Mouse (Mus musculus): ENCODE measurements at regions not wholly inside any gene's neighbourhood (a gene's known extent, or its start where the extent isn't known, plus 50 kb on each side); places are given as distances from the start of the nearest gene placed in this dataset.

GRCm38 (mm10) chr1:35783427-35783826 lies 284.8 kb upstream of the Hs6st1 start:
- DNase-seq (ENCODE audit: low read depth, low spot score), result no peak

GRCm38 (mm10) chr1:35786241-35786640 lies 282.0 kb upstream of the Hs6st1 start:
- DNase-seq (ENCODE audit: low read depth, low spot score), result no peak

GRCm38 (mm10) chr1:35786668-35787213 lies 281.5 kb upstream of the Hs6st1 start:
- no peak for DNase-seq (ENCODE audit: low read depth, low spot score)

GRCm38 (mm10) chr1:35797064-35797463 lies 271.1 kb upstream of the Hs6st1 start:
- DNase-seq (ENCODE audit: low read depth, low spot score), result no peak

DNA sequence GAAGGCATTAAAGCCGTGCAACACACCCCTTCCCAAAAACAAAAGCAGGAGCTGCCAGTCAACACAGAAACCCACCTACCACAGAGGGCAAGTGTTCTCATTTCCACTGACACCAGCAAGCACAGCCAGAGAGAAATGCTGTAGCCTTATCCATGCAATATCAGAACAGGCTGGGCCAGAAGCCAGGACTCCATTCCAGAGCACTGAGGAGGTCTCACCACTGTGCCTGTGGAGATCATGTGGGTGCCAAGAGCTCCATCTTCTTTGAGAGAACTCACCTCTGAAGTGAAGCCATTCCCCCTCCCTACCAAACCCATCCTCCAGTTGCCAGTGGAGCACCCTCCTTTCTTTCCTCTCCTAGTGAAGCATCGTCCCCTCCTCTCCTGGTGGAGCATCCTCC lies 270.7 kb upstream of the Hs6st1 start:
- DNase-seq (ENCODE audit: low read depth, low spot score), result no peak

DNA sequence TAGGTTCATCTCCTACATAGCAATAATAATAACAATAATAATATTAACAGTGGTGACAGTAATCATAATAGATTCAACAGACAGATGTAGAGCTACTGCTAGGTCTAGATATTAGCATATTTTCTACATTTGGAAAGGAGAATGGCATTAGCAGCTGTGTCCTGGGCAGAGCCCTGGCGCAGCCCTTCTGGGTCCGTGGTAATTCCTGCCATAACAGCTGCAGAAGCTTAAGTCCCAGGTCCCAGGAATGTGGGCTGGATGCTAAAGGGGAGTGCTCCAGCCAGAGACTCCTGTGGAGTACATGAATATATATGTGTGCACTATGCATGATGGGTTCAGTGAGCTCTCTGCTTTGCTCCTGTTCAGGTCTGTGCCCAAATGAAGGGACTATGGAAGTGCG lies 262.7 kb upstream of the Hs6st1 start:
- DNase-seq (ENCODE audit: low read depth, low spot score), result no peak

DNA sequence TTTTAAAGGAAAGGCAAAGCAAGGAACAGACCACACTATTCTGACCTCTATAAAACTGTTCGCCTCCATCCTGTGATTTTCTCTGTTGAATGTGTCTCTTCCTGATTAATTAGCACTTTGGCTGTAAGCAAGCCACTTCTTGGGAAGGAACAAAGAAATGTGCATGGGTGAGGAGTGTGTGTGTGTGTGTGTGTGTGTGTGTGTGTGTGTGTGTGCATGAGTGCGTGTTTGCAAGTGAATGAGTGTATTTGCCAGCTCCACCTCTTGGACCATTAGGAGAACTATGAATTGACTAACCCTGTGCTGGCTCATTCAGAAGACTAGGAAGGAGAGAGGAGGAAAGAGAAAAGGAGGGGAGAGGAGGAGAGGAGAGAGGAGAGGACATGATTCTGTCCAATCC lies 261.9 kb upstream of the Hs6st1 start:
- no peak for DNase-seq (ENCODE audit: low read depth, low spot score)

DNA sequence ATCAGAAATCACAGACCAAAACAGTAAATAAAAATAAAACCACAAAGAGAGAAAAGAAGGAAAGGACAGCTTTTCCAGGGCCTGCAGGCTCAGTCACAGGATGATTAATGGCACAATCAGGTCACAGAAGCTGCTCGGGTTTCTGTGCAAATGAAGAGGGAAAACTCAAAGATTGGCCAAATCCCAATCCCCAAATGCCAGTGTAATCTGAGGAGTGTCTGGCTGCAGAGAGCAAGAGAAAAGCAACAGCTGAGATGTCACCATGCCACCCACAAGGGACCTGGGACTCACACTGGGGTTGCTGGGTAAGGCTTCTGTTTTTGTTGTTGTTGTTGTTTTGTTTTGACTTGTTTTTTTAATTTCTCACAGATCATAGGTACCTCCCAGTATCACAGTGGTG lies 261.5 kb upstream of the Hs6st1 start:
- DNase-seq (ENCODE audit: low read depth, low spot score), result no peak

- no peak for DNase-seq (ENCODE audit: low read depth, low spot score)
Measured at GRCm38 (mm10) chr1:35808894-35809293, 259.3 kb upstream of the Hs6st1 start.

GRCm38 (mm10) chr1:35809341-35809740 lies 258.9 kb upstream of the Hs6st1 start:
- DNase-seq (ENCODE audit: low read depth, low spot score), result no peak

- DNase-seq (ENCODE audit: low read depth, low spot score), result no peak
Measured at GRCm38 (mm10) chr1:35810571-35811342, 257.4 kb upstream of the Hs6st1 start.

DNA sequence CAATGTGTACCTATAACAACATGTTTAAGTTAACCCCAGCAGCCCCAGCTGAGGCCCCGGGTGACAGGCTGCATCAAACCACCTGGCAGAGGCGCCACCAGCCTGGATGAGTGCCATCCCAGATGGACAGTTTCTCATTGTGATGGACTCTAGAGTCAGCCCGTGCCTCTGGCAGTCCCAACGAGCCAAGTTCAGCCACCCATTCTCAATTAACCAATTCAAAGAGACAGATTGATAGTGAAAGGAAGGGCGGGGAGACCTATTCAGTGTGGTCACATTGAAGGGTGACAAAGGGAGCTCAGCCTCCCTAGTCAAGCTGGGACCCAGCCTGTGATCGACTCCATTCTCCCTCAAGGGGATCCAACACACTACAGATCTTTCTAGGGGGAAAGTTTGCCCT lies 256.8 kb upstream of the Hs6st1 start:
- DNase-seq (ENCODE audit: low read depth, low spot score), result no peak

GRCm38 (mm10) chr1:35811795-35812194 lies 256.4 kb upstream of the Hs6st1 start:
- DNase-seq (ENCODE audit: low read depth, low spot score), result no peak

- peak; percentile 26 for DNase-seq (ENCODE audit: low read depth, low spot score)
Measured at GRCm38 (mm10) chr1:35813625-35814024, 254.6 kb upstream of the Hs6st1 start.

GRCm38 (mm10) chr1:35814207-35814606 lies 254.0 kb upstream of the Hs6st1 start:
- DNase-seq (ENCODE audit: low read depth, low spot score), result no peak

DNA sequence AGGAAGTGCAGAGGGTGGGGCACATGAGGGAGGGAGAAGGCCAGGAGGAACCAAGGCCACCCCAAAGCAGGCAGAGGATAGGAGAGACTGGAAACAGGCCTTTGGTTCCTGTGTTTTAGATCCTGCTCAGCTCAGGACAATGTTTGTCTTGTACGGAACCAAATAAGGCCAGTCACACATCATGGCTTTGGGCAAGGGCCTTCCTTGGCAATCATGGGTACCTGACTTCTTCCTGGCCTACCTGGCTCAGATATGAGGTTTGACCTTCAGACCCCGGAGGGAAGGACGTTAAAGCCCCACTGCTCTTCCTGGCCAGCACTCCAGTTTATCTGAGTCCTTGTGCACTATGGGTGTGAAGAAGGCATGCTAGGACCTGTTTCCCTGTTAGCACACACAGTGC lies 253.4 kb upstream of the Hs6st1 start:
- DNase-seq (ENCODE audit: low read depth, low spot score), result no peak

- DNase-seq (ENCODE audit: low read depth, low spot score), result no peak
Measured at GRCm38 (mm10) chr1:35821791-35822190, 246.4 kb upstream of the Hs6st1 start.

GRCm38 (mm10) chr1:35822376-35823202 lies 245.6 kb upstream of the Hs6st1 start:
- no peak for DNase-seq (ENCODE audit: low read depth, low spot score)

GRCm38 (mm10) chr1:35823496-35823895 lies 244.7 kb upstream of the Hs6st1 start:
- no peak for DNase-seq (ENCODE audit: low read depth, low spot score)

DNA sequence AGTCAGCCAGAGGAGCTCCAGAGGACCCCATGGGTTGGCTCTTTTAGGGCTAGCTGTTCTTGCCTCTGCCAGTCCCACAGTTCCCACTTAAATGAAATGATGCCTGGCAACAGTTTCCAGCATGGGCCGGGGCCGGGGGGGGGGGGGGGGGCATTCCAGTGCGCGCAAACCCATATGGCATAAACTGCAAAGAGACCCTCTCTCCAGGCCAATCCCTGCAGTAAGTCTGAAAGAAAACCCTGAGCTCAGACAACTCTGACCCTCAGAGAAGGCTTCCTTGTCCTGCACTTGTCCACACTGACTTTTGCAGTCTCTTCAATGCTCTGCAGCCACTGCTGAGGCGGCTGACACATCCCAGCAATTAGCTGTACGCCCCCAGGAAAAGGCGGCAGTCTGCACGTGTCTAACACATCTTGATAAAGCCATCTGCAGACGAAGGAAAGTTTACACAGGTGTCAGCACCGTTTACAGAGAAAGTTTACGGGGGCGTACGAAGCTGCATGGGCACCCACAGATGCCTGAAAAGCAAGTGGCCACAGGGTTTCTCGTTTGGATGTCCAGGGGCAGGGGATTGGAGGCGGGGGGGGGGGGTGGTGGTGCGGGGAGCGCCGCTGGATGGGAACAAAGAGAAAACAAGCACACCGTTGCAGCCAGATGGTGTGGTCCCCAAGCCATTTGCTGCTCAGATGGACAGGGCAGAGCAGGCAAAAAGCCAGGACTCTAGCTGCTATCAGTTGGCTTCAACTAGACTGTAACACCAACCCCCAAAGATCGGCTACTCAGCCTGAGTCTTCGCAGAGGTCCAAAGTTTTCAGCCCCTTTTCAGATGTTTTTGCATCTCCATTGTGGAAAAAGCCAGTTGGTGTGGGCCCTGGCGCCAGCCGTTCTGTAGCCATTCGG lies 244.0 kb upstream of the Hs6st1 start:
- DNase-seq (ENCODE audit: low read depth, low spot score), result no peak

GRCm38 (mm10) chr1:35825531-35825966 lies 242.7 kb upstream of the Hs6st1 start:
- no peak for DNase-seq (ENCODE audit: low read depth, low spot score)
